Mouse (Mus musculus) thymus, adult 18-20 months (tissue): Measurements from ENCODE around the gene Dnah2.

Experiments
- DNase-seq, 2 experiments: peaks; one replicate each; pipeline ENCODE4 v3.0.0; 2022; ENCODE audit warnings: mixed read lengths in 2 of 2

Dnah2 gene

DNA sequence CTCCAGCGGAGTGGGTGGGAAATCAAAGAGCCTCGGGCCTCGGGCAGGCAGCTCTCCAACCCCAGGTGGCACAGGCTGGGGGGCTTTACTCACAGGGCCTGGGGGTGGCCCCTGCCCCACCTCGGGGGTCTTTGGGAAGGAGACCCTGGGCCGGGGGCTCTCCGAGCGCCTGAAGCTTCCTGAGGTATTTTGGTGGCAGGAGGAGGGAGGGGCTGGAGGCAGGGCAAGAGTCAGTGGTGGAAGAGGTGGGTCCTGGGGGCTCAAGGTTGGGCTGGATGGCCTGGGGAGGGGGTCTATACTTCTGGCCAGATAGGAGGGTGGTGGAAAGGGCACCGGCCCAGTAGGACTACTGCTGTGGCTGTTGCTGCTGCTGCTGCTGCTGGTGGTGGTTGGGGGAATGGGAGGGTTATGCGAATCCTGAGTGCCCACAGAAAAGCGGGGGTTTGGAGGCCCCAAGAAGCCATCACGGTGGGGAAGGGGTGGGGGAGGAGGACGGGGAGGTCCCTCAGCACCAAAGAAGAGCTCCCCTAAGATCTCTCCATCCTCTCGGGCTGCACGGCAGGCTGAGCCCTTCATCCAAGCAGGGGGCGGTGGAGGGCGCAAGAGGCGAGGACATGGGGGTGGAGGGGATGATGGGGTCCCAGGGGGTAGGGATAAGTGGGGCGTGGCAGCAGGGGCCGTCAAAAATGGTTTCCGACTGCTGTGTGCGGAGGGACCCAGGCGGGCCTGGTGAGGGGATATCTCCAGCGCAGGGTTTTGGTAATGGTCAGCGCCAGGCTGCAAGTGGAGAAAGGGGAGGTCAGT, 143.3 kb downstream of the Dnah2 start:
- peak in 1 of 2 experiments; percentile 9 for DNase-seq

GRCm38 (mm10) chr11:69404595-69405396, 144.1 kb downstream of the Dnah2 start:
- peak in 1 of 2 experiments; percentile 9 for DNase-seq

DNA sequence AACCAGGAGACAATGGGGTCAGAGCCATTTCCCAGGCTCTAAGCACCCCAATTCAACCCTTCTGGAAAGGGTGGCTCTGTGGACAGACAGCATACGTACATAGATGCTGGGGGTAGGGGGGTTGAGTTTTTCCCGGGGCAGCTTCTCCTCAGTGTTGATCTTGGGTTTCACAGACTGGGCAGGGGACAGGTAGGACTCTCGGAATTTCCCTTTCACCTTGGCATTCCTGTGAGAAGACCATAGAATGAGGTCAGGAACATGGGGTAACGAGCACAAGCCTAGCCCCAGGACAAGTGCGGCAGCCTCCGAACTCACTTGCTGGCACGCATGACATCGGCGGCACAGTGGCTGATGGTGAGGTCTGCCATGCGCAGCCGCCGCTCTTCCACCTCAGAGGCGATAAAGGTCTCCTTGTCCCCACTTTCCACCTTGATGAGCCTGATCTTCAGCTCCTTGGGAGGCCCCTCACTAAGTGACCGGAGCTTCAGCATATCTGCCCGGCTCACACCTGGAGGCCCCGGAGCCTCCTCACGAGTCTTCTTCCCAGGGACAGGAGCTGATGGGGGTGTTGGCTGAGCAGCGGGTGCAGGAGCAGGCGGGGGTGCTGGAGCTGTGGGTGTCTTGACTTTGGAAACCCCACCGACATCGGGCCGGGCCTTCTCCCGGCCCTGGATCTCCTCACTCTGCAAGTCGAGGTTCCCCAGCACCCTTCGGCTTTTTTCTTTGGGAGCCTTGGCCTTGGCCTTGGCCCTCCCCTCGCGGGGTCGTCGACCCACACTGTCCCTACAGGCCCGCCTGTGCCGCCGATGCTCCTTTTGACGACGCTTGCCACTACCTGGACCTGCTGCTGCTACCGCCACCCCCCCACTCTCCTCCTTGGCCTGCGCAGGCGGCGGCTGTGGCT, 145.0 kb downstream of the Dnah2 start:
- DNase-seq: peak in 1 of 2 experiments; percentile 19

- DNase-seq: no peak
Observed at GRCm38 (mm10) chr11:69401987-69402386, 146.9 kb downstream of the Dnah2 start.

GRCm38 (mm10) chr11:69401210-69401637, 147.7 kb downstream of the Dnah2 start:
- peak; percentile 78 to 89 for DNase-seq

- DNase-seq: peak in 1 of 2 experiments; percentile 16
Observed at GRCm38 (mm10) chr11:69400083-69400850, 148.6 kb downstream of the Dnah2 start.

DNA sequence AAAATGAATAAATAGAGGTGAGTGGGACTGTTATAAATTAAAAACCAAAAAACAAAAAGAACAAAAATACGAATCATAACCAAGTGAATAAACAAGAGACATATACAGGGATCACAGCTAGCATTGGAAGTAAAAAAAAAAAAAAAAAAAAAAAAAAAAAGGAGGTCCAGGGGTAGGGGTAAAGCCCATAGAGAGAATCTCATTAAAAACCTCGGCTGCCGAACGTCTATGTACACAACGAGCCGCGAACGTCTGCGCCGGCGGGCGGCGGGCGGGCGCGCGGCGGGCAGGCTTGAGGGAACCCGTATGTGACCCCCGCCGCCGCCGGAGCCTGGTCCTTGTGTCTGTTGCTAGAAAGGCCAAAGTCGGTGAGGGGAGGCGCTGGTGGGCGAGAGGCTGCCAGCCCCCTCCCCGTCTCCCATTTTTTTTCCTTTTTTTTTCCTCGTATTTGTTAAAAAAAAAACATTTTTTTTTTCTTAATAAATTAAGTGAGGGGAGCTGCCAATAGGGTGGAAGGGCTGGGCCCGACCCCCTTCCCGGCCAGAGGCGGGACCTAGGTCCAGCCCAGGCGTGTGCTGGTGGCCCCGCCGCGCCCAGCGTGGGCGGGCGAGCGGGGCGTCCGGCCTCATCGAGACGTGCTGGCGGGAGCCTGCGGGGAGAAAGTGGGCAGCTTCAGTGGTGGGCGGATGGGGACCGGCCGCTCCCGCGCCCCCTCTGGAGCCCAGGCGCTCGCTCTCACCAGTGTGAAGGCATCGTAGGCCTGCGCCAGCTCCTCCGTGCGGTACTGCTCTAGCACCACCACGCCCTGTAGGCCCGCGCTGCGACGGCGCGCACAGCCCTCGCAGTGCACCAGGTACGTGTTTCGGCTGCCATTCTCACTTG, 149.5 kb downstream of the Dnah2 start:
- DNase-seq: peak in 1 of 2 experiments; percentile 20

DNA sequence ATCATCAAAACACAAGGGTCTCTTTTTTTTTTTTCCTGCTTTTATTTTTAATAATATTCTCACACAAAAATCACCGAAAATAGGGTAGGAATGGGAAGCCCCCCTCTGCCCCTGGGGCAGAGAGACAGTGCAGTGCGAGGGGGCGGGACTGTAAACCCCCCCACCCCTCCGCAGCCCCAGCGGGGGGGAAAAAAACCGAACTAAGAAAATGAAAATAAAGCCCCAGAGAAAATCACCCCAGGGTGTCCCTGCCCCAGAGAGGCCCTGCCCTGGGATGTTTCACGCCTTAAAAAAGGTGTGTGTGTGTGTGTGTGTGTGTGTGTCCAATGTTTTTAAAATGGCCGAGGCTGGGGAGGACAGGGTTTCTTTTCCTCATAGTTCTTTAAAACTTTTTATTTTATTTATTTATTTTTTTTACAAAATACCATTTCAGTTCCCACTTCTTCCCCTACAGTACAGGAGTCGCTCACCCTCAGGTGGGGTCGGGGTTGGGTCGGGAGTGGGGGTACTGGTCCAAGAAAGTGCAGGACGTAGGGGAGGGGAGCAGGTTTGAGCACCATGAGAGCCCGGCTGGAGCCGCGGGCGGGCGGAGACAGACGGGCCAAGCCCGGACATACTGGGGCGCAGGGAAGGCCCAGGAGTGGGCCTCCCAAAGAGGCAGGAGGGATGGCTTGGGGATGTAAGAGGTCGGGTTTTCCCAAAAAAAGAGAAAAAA, 150.3 kb downstream of the Dnah2 start:
- peak in 1 of 2 experiments; percentile 24 for DNase-seq

- DNase-seq: peak in 1 of 2 experiments; percentile 23
Observed at GRCm38 (mm10) chr11:69398059-69398458, 150.9 kb downstream of the Dnah2 start, which contains the start of gene Tmem88. Gene Tmem88 (minus strand): TSS chr11:69398234.

GRCm38 (mm10) chr11:69397581-69398057, 151.3 kb downstream of the Dnah2 start:
- peak in 1 of 2 experiments; percentile 29 for DNase-seq

DNA sequence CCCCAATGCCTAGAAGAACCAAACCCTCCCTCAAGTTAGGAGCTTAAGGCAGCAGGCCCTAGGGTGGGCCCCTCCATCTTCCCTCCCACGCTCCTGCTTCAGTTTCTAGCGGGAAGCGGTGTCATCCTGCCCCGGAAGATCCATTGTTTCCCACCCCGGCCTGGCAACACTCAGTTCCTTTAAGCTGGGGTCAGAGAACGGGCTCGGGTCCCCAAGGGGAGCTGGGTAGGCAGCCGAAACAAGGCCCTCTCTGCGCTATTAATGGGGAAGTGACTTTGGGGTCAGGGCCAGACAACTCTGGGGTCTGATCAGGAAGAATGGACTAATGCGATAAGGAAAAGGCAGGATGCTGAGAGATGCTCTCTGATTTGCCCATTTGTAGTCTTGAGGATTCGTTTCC, 152.1 kb downstream of the Dnah2 start:
- peak in 1 of 2 experiments; percentile 32 for DNase-seq

DNA sequence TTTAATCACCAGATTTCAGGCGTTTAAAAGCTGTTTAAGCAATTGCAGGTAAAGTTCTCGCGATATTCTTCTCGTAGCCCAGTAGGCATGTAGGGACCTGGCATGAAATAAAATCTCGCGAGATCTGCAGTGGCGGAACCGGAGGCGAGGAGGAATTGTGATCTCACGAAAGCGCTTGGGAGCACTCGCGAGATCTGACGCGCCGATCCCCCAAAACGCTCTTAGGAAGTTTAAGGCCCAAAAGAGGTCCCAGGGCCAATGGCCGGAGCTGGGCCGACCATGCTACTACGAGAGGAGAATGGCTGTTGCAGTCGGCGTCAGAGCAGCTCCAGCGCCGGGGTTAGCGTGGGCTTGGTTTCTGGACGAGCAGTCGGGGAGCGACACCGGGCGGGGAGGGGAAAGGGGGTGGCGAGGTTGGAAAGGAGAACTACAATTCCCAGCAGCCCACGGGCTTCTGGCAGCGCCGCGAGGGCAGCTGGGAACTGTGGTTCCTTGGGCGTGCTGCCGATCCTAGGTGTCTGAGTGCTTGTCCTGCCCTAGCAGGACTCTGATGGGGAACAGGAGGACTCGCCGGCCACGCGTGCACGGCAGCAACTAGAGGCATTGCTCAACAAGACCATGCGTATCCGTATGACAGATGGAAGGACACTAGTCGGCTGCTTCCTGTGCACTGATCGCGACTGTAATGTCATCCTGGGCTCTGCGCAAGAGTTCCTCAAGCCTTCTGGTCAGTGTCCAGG, 153.1 kb downstream of the Dnah2 start:
- peak; percentile 91 to 96 for DNase-seq

- DNase-seq: peak; percentile 74 to 86
Observed at GRCm38 (mm10) chr11:69395235-69395633, 153.7 kb downstream of the Dnah2 start, which contains the start of the genes Naa38 and Cyb5d1. Gene Naa38 (plus strand): TSS chr11:69395487. Gene Cyb5d1 (minus strand): TSS chr11:69395631.

DNA sequence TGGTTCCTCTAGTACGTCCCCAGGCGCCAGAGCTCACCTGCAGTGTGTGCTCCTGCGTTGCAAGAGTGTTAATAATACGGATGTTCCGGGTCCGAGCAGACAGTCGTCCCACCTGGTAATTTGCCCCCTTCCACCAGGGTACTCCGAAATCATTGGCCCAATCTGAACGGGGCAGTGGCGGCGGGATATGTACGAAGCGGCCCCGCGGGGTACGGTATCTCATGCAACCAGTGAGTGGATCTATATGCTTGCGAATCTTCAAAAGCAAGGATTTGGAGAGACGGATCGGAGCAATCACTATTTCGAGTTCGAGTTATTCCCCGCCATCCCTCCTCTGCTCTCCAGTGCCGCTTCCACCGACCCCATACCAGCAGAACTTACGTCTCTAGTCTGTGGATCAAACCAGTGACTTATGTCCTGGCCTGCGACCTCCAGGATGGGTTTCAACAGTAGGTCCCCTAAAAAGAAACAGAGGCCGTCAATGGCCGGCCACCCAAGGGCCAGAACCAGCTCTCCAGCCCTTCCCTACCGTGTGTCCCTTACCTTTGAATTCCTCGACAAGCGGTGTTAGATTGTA, 154.2 kb downstream of the Dnah2 start:
- DNase-seq: peak in 1 of 2 experiments; percentile 38

GRCm38 (mm10) chr11:69390400-69391034, 158.4 kb downstream of the Dnah2 start:
- peak in 1 of 2 experiments; percentile 28 for DNase-seq

- no peak for DNase-seq
Observed at GRCm38 (mm10) chr11:69389531-69390399, 159.1 kb downstream of the Dnah2 start.

DNA sequence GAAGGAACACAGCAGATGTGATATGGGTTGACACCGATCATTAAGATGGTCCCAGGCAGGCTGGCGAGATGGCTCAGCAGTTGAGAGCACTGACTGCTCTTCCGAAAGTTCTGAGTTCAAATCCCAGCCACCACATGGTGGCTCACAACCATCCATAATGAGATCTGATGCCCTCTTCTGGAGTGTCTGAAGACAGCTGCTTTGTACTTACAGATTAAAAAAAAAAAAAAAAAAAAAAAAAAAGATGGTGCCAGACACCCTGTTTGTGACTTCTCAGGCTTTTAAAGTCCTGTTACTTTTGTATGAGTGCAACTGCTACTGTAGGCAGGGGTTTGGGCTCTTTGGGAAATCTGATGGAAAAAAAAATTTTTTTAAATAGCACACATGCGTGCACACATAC, 160.2 kb downstream of the Dnah2 start:
- no peak for DNase-seq
